Mouse (Mus musculus) adrenal gland, postnatal 36 days (tissue): ENCODE measurements at regions not wholly inside any gene's neighbourhood (a gene's known extent, or its start where the extent isn't known, plus 50 kb on each side); places are given as distances from the start of the nearest gene placed in this dataset.

Source experiments
- DNase-seq, 2 experiments: peaks; one replicate each; pipeline ENCODE4 v3.0.0; 2021; ENCODE audit warnings: mixed read lengths in 1 of 2

DNA sequence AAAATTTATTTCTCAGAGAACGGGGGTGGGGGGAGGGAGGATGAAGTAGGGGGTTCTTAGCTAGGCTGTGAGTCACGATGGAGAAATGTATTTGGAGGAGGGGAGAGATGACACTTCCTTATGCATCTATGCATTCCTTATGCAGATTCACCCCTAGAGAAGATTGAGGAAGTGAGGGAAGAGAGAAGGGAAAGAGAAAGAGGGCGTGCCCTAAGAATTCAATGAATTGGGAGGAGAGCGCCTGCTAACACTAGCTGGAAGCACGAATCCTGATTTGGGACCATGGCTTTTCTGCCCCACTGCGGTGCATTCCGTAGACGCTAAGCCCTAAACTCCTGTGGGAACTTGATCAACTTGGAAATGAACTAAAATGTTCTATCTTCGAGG is 56.1 kb downstream of the Foxi3 start:
- no peak for DNase-seq

GRCm38 (mm10) chr6:71012823-71013461 is 56.6 kb downstream of the Foxi3 start:
- peak; percentile 26 to 37 for DNase-seq

DNA sequence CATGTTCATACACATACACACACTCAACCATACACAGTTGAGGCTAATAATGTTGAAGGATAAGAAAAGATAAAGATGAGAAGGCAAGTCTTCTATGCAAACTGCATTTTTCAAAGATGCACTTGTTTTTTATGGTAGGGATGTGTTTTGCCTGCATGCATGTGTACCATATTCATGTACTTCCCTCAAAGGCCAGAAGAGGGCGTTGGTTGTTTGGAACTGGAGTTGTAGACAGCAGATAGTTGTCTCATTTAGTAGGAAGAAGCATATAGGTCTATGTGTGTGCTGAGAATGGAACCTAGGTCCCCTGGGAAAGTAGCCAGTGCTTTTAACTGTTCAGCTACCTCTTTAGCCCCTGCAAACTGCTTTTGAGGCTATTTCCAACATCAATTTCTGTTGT is 60.1 kb downstream of the Foxi3 start:
- no peak for DNase-seq

GRCm38 (mm10) chr6:71021353-71021752 is 65.0 kb downstream of the Foxi3 start:
- DNase-seq: no peak

GRCm38 (mm10) chr6:71025472-71025871 is 69.1 kb downstream of the Foxi3 start:
- DNase-seq: no peak

DNA sequence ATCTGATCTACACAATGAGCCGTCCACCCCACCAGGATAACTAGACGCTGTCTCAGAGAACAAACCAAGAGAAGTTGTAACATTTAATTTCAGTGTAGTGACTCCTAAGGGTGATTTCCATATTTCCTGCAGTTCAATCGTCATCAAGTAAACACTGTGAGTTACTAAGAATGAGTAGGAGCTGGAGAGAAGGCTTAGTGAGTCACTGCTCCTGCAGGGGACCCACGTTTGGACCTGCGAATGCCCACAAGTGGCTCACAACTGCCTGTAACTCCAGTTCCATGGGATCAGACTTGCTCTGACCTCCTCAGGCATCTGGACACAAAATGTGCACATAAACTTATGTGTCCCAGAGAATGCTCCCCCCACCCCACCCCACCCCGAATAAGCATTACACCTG is 73.3 kb downstream of the Foxi3 start:
- no peak for DNase-seq

- DNase-seq: peak; percentile 5 to 54
Measured at GRCm38 (mm10) chr6:71030541-71030940, 74.2 kb downstream of the Foxi3 start.

- no peak for DNase-seq
Measured at GRCm38 (mm10) chr6:71044241-71044640, 87.9 kb downstream of the Foxi3 start.

GRCm38 (mm10) chr6:71045261-71045660 is 88.9 kb downstream of the Foxi3 start:
- DNase-seq: no peak

DNA sequence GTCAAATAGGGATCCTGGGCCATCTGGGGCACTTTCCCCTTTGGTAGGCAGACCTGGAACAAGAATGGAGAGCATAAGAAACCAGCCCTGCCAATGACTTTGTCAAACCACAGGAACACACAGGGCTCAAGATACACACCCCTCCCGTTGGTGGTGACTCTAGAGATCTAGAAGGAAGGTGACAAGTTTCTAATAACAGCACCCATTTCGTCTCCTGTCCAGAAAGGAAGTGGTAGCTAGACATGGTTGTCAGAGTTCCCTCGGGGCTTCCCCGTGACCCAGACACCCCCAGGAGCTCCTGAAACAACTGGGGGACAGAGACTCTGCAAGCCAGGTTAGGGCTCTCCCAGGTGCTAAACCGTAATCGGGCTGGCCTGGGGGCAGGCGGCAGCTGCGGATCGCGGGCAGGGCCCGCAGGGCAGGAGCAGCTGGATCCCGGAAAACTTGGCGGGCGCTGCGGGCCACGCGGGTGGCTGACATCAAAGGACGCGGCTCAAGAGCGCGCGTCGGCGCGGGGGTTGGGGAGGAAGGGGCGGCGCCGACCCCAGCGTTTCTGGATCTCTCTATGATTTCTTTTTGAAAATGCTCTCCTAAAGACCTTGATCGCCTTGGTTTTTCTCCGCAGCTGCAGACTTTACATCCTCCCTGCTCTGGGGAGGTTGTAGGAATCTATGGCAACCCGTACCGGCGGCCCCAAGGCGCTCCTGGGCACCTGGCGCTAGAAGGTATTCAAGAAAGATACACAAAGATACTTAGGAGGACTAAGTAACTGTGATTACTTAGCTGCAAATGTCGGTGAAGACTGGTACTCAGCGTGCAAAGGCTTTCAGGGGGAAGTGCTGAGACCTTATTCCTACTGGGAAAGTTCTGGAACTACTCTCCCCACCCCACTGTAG is 92.1 kb downstream of the Foxi3 start:
- DNase-seq: peak; percentile 7 to 49

DNA sequence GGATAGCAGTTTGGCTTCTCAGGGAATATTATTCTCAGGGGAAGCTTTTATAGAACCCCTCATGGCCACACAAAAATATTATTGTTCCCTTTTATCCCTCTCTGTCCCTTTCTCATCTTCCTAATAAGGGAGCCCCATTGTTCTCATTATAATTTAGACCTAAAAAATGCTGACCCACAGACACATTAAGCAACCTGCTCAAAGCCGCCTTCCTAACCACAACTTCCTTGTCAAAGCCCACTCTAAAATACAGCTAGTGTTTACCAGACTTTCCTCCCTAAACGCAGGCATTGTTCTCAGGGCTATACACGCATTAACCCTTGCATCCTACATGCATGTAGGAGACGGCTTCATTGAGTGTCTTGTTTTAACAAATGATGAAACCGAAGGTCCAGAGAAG is 93.9 kb downstream of the Foxi3 start:
- no peak for DNase-seq

DNA sequence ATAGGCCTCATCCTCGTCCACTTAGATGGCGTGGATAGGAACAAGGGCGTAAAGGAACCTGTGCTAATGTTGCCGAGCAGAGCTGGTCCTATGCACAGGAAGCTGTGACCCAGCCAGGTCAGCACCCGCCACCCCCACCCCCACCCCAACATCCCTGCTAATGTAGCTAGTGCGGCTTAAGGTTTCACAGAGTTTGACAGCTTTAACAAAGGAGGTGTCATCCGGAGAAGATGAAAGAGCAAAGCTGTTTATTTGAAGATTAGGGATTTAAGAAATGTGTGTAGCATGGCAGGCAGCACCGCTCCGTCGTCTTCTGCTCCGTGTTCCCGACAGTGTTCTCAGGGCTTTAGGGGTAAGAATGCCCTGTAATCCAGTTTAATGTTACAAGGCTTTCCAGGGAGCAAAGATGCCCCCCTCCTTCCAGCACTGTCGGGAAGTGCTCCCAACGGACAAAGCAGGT is 93.5 kb downstream of the Thnsl2 start:
- no peak for DNase-seq

DNA sequence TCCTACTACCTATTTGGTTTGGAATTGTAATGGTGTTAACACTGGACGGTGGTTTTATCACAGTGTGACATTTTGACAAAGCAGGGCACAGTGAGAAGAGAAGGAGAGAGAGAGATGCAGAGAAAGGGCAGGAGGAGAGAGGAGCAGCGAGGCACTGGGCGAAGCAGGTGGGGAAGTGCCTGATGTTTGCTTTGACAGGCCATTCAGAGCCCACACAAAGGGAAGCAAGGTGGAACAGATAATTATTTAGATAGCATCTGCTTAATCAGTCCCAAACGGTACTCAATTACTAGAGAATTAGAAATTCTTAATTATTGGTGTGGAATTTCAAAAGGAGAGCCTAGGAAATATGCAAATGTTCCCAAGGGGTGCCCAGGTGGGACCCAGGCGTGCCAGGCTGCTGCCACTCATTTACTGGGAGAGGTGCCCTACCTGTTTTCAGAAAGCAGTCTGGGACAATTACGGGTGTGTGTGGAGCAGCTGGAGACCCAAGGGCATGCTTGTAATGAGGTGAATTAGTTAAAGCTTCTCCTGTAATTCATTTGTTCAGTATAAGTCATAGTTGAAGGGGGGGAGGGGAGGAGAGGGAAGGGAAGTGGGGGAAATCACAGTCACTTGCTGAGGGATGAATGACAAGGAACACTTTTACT is 86.9 kb downstream of the Thnsl2 start:
- DNase-seq: no peak

- DNase-seq: peak; percentile 13 to 20
Measured at GRCm38 (mm10) chr6:71060116-71060515, 84.1 kb downstream of the Thnsl2 start.

DNA sequence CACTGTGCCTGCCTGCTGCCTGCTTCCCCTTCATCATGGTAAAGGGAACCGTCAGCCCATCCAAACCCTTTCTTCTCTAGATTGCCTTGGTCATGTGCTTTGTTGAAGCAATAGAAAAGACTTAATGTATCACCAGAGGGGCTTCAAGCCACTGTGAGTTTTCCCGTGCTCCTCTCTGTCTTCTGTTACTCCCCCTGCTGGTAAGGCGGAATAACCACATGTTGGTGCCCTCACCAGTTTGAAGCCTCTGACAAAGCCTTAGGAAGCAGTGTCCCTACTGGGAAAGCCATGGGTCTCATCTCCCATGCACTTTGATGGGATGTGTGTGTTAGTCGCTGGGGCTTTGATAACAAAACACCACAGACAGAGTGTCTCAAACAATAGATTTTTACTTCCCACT is 81.3 kb downstream of the Thnsl2 start:
- DNase-seq: no peak

DNA sequence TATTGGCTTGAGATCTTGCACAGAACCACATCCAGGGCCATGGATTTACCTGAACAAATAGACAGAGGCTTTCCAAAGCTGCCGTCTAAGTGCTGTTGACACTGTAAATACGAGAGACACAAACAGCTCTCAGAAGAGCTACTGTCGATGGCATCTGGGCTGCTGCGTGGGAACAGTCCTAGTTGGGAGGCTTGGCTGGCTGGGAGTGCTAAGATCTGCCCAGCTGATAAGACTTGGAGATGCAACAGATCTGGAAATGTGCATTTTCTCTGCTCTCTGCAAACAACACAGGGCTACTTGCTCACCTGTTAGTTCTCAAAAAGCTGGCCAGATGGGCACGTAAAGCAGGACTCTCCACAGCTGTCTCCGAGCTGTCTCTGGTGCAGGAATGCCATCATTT is 78.8 kb downstream of the Thnsl2 start:
- no peak for DNase-seq

GRCm38 (mm10) chr6:71069229-71069628 is 75.0 kb downstream of the Thnsl2 start:
- no peak for DNase-seq

DNA sequence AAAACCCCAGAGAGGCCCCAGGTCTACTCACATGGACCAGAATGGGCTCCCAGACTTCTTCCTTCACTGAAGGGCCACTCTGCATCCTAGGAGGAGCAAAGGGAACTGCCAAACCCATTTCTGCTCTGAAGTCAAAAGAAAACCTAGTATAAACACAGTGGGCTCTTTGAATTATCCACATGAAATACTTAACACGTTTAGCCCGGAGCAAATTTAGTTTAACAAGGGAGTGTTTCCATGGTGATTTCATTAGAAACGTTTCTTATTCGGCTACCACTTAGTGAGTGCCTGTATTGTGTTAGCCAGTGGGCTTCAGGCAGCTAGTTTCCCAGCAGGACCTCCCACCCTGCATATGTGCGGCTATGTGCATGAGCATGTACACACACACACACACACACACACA is 69.4 kb downstream of the Thnsl2 start:
- DNase-seq: no peak
